Mouse (Mus musculus) liver, postnatal 0 days (tissue): ENCODE data around the gene Zfp780b. TPM values are rescaled to one million over a fixed set of nuclear protein-coding genes. Genes with fewer than 3 reads are reported as not detected.
"Not testable (repeated sequence)": the region's sequence is repeated elsewhere in the genome, so short reads cannot be mapped to it uniquely, and the experiment has no call there.

ENCODE experiments used
- ATAC-seq: fragments of 200-750 bp; cut with Nextera tagmentation; 2 replicates; pipeline ENCODE4 v1.8.0; 2017; ENCODE audit warnings: mild to moderate bottlenecking, moderate library complexity
- DNase-seq: peaks from one replicate; pipeline ENCODE4 v3.0.0-alpha.2; 2016
- H3K27ac ChIP-seq: fragments of 300-500 bp; sonication (generic); 2 replicates; pipeline ENCODE4 v1.5.1; 2014; ENCODE audit warnings: antibody characterized with exemption, moderate library complexity, mild to moderate bottlenecking, low read depth
- H3K27me3 ChIP-seq: fragments of 300-500 bp; sonication (generic); 2 replicates; pipeline ENCODE4 v1.6.1; 2014; ENCODE audit warnings: low read length, control low read depth, mixed read lengths; ENCODE audit not compliant: insufficient read depth
- H3K36me3 ChIP-seq: fragments of 300-500 bp; sonication (generic); replicated peaks from 2 replicates; pipeline ENCODE4 v1.6.1; 2014; ENCODE audit warnings: mild to moderate bottlenecking, control low read depth, low read length, moderate library complexity, mixed read lengths; ENCODE audit not compliant: insufficient read depth
- H3K4me1 ChIP-seq: fragments of 300-500 bp; sonication (generic); 2 replicates; pipeline ENCODE4 v1.6.1; 2014; ENCODE audit warnings: antibody characterized with exemption, mild to moderate bottlenecking, control low read depth; ENCODE audit not compliant: insufficient read depth
- H3K4me2 ChIP-seq: fragments of 300-500 bp; sonication (generic); 2 replicates; pipeline ENCODE4 v1.6.1; 2014; ENCODE audit warnings: low read depth, mild to moderate bottlenecking, low read length, moderate library complexity, mixed read lengths
- H3K4me3 ChIP-seq: fragments of 300-500 bp; sonication (generic); 2 replicates; pipeline ENCODE4 v1.5.1; 2014; ENCODE audit warnings: low read depth, low read length
- H3K9ac ChIP-seq: fragments of 300-500 bp; sonication (generic); replicated peaks from 2 replicates; pipeline ENCODE4 v1.6.1; 2014; ENCODE audit warnings: mild to moderate bottlenecking, moderate library complexity
- H3K9me3 ChIP-seq: fragments of 300-500 bp; sonication (generic); 2 replicates; pipeline ENCODE4 v1.6.1; 2016; ENCODE audit warnings: mild to moderate bottlenecking, control low read depth, low read length, mixed read lengths
- CTCF ChIP-seq: sonication (generic); IDR thresholded peaks from 2 replicates; pipeline ENCODE4 v1.5.1; 2016; ENCODE audit warnings: antibody characterized with exemption, low read depth
- EP300 ChIP-seq: IDR thresholded peaks from 2 replicates; pipeline ENCODE4 v1.6.1; 2016; ENCODE audit warnings: antibody characterized with exemption, low read depth, mild to moderate bottlenecking
- WGBS: fragments of 180-500 bp; shearing (Covaris S2); extraction: QIAGEN DNeasy Blood & Tissue Kit; methylation state at CpG from one replicate; pipeline ENCODE4 v1.1.7; 2014; ENCODE audit not compliant: insufficient replicate concordance; 5-methylcytosine and 5-hydroxymethylcytosine counted together
- polyA plus RNA-seq: library from polyadenylated mRNA; unstranded; fragments of >200 nt; fragmentation: Nextera tagmentation; extraction: Ambion mirVana; gene quantifications from 2 replicates; pipeline ENCODE4 v1.2.1, GENCODE M21; 2015

Gene Zfp780b
- polyA plus RNA-seq, 1 experiment from 2014 or later, result 3.0 TPM

DNA sequence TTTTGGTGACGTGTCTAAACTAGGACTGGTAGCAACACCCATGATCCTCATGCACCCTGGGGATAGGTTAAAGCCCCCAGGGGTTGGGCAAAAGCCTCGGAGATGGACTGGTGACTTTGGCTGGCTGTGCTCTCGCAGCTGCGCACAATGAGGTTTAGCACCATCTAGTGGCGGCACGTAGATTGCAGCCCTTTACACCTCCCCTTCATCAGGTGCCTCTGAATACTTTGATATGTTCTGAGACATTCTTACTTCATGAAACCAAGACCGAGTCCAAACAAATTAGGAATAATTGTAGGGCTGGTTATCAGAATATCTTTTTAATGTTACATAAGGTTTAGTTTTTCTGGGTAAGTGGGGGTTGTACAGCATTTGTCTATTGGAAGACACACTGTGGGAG, 37.1 kb downstream of the Zfp780b start:
- not testable (repeated sequence) for ATAC-seq, H3K36me3 ChIP-seq, H3K27ac ChIP-seq, H3K4me1 ChIP-seq, DNase-seq, H3K9me3 ChIP-seq, H3K4me3 ChIP-seq, H3K9ac ChIP-seq, H3K27me3 ChIP-seq, H3K4me2 ChIP-seq
- TF ChIP-seq CTCF, result peak; percentile 55
- WGBS, result 38% methylated on average over 5 of the region's 7 CpGs

DNA sequence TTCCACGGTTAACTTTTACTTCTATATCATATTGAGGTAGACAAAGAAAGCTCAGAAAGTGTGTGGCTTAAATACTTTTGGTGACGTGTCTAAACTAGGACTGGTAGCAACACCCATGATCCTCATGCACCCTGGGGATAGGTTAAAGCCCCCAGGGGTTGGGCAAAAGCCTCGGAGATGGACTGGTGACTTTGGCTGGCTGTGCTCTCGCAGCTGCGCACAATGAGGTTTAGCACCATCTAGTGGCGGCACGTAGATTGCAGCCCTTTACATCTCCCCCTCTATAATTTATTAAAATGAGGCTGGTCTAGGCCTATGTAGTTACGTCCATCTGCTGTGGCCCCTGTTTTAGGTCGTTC, 45.2 kb downstream of the Zfp780b start:
- H3K27ac ChIP-seq, H3K27me3 ChIP-seq, H3K9ac ChIP-seq, H3K9me3 ChIP-seq, DNase-seq, H3K36me3 ChIP-seq, H3K4me1 ChIP-seq, H3K4me3 ChIP-seq: not testable (repeated sequence)
- 27% methylated on average over 1 of the region's 9 CpGs for WGBS
- H3K4me2 ChIP-seq, result peak overlapping the region; percentile 63
- ATAC-seq, result peak; percentile 64

DNA sequence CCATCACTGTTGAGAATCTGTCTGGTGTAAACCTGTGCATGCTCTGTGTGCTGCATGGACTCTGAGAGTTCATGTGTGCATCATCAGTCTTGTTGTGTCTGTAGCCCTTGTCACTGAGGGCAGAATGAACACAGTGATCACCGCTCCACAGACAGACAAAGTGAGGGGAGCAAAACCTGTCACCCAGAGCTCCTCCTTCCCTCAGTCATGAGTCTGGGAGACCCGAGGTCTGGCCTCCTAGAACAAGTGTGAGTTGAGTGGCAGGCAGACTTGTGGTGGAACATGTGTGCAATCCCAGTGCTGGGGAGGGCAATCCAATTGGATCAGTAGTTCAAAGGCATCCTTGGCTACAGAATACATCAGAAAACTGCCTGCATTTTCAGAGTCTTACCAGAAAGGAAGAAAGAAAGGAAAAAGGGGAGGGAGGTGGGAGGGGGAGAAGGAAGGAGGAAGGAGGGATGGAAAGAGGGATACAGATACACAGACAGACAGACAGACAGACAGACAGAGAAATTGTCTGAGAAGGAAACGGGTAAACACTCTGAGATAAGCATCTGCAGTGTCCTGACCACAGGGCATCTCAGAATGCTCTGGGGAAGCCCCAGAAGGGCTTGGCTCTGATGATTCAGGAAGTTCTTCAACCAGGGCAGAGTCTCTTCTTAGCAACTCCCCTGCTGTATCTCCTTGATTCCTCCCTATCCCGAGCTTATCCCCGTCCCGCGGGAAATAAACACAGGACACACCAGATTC, 45.7 kb downstream of the Zfp780b start:
- H3K9me3 ChIP-seq, result no peaks in the 10 kb centered on the region
- H3K36me3 ChIP-seq, result no peaks in the 10 kb centered on the region
- H3K27ac ChIP-seq, result no peak overlapping the region
- ATAC-seq, result peak; percentile 73
- H3K4me2 ChIP-seq, result peak overlapping the region; percentile 63
- H3K4me3 ChIP-seq, result no peak overlapping the region
- WGBS, result 13% methylated on average over 7 of the region's 7 CpGs
- TF ChIP-seq CTCF, result no peak
- TF ChIP-seq EP300, result no peak
- H3K27me3 ChIP-seq, result no peaks in the 10 kb centered on the region
- no peak overlapping the region for H3K9ac ChIP-seq
- no peak for DNase-seq
- peaks cover 7% of the 10 kb centered on the region for H3K4me1 ChIP-seq

DNA sequence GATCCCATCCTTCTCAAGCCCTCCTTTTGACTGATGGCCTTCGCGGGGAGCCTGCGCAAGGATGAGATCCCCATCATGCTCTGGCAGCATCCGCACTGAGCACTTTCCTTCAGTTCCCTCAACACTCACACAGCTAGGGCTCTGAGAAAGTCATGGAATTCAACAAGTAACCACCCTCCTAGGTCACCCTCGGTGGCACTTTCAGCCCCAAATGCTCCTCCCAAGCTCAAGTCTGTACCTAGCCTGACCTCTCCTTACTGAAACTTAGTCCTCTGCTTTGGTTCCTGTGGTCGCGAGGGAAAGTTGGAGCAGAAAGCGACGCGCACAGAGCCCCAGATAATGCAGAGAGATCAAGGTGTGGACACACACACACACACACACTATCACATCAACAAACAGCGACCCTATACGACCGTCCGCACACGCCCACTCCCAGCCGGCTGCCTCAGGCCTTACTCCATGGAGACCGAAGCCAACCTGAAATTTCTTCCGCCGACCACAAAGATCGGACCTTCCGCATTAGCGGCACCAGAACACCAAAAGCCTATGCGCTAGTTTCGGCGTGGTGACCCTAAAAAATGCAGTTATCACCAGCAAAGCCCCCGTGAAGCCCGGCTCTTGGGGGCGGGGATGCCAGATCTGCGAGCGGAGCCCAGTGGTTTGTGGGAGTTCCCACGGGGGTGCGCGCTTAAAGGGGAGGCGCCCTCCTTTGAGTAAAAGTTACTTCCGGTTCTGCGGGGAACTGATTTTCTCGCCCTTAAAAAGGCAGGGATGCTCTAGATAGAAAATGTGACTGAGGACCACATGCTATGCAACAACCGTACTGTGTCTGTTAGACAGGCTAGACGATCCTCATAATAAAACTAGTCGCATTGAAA, 49.9 kb downstream of the Zfp780b start, which contains the start of gene Zfp974:
Zfp974 (minus strand) TSS at position 643 of the 878 bp plus-strand sequence.
- Histone ChIP-seq H3K9ac (peak within 1 kb of the TSS; percentile 69), H3K27me3 (no peaks in the 10 kb centered on the region), H3K4me2 (peak within 1 kb of the TSS; percentile 87), H3K9me3 (no peaks in the 10 kb centered on the region), H3K36me3 (no peaks in the 10 kb centered on the region), H3K4me1 (peaks cover 7% of the 10 kb centered on the region), H3K27ac (0 out of 2 replicates have a peak within 1 kb of the TSS, but pooled peaks have one; percentile 3), H3K4me3 (peak within 1 kb of the TSS; percentile 62)
- ATAC-seq (peak; percentile 80), DNase-seq (peak; percentile 73)
- TF ChIP-seq CTCF, result no peak
- no peak for TF ChIP-seq EP300
- WGBS, result 6% methylated on average over 40 of the region's 40 CpGs

DNA sequence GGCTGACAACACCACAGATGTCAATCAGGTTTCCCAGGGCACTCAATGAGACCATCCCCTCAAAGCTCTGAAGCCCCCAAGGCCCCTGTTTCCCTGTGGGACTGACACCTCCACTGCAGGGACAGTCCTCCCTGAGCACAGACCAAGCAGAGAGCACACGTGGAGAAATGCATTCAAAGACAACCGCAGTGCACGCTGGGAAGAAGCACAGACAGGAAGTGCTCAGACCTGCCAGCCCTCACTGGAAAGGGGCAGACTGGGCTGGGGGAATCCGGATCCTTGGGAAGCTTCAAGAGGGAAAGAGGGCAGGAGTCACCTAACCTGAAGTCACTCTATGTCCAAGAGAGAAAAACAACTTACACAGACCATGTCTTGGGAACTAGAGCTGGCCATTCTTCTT, 51.9 kb downstream of the Zfp780b start:
- not testable (repeated sequence) for H3K36me3 ChIP-seq, H3K9me3 ChIP-seq, H3K27ac ChIP-seq, H3K4me1 ChIP-seq, H3K4me2 ChIP-seq, H3K4me3 ChIP-seq, H3K27me3 ChIP-seq, DNase-seq, H3K9ac ChIP-seq, ATAC-seq
- WGBS, result 32% methylated on average over 4 of the region's 4 CpGs

DNA sequence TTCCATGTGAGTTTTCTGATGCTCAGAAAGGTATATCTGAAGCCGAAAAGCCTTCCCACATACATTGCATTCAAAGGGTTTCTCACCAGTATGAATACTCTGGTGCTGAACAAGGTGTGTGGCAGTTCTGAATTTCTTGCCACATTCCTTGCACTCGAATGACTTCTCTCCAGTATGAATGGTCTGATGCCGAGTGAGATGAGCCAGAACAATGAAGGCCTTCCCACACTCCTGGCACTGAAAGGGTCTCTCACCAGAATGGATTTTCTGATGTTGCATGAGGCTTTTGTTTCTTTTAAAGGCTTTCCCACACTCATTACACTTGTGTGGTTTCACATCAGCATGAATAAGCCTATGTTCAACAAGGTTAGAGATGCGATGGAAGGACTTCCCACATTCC, 68.0 kb downstream of the Zfp780b start:
- H3K4me3 ChIP-seq, H3K4me1 ChIP-seq, H3K9ac ChIP-seq, ATAC-seq, H3K4me2 ChIP-seq, DNase-seq, H3K27me3 ChIP-seq, H3K27ac ChIP-seq, H3K9me3 ChIP-seq, H3K36me3 ChIP-seq: not testable (repeated sequence)
- WGBS, result 76% methylated on average over 3 of the region's 4 CpGs

Other genes starting within 250 kb of the Zfp780b start
- 3.2 and 3.9 TPM in 2 replicates for gene Zfp60, start 247.8 kb downstream of the Zfp780b start, polyA plus RNA-seq
- 0.62 and 0.63 TPM in 2 replicates for gene Zfp626, start 172.0 kb downstream of the Zfp780b start, polyA plus RNA-seq
- gene Zfp59, start 140.6 kb downstream of the Zfp780b start, polyA plus RNA-seq, result 0.85 and 1.3 TPM in 2 replicates
- gene Zfp607a, start 121.6 kb downstream of the Zfp780b start, polyA plus RNA-seq, result 0.66 and 0.73 TPM in 2 replicates
- gene Zfp974, start 49.7 kb downstream of the Zfp780b start, polyA plus RNA-seq, result 0.95 and 1.2 TPM in 2 replicates
- gene Zfp850, start 34.9 kb upstream of the Zfp780b start, polyA plus RNA-seq, result 0.44 and 0.83 TPM in 2 replicates
- 108 and 114 TPM in 2 replicates for gene Psmc4, start 70.9 kb upstream of the Zfp780b start, polyA plus RNA-seq
- 0.12 TPM in 1 of 2 replicates, not detected in the other for gene Fcgbp, start 92.1 kb upstream of the Zfp780b start, polyA plus RNA-seq
- gene 9530053A07Rik, start 150.3 kb upstream of the Zfp780b start, polyA plus RNA-seq, result 0.01 TPM in 1 of 2 replicates, not detected in the other
- 48.4 and 51.6 TPM in 2 replicates for gene Fbl, start 190.5 kb upstream of the Zfp780b start, polyA plus RNA-seq
- 4.0 and 4.5 TPM in 2 replicates for gene Dyrk1b, start 200.3 kb upstream of the Zfp780b start, polyA plus RNA-seq